Mouse (Mus musculus) left cerebral cortex, adult 2 months (tissue): ENCODE results near the gene Fau. TPM values are rescaled to one million over a fixed set of nuclear protein-coding genes. Genes with fewer than 3 reads are reported as not detected.
"Not testable (repeated sequence)": the region's sequence is repeated elsewhere in the genome, so short reads cannot be mapped to it uniquely, and the experiment has no call there.

Experiments
- DNase-seq, 2 experiments: peaks; one replicate each; pipeline ENCODE4 v3.0.0; 2021 to 2022; ENCODE audit warnings: low spot score in 2 of 2, mixed read lengths in 1 of 2; ENCODE audit errors: extremely low spot score in 1 of 2
- H3K27ac ChIP-seq: fragments of 200-600 bp; 2 replicates; pipeline ENCODE4 v1.8.1; 2022
- H3K4me3 ChIP-seq: fragments of 200-600 bp; 2 replicates; pipeline ENCODE4 v1.8.1; 2022
- CTCF ChIP-seq: fragments of 200-600 bp; IDR thresholded peaks from 2 replicates; pipeline ENCODE4 v1.8.1; 2022; ENCODE audit warnings: antibody characterized with exemption, mild to moderate bottlenecking, moderate library complexity
- intact Hi-C: fragments of 180-260 bp; cut with DNase I; formaldehyde crosslinking; loops from one replicate; pipeline ENCODE4 v1.15.1; 2025
- total RNA-seq, 2 experiments: library from RNA; stranded (reverse); gene quantifications; 2 replicates each; pipeline ENCODE4 v1.2.3; 2021

Fau gene
- total RNA-seq, 2 experiments from 2014 or later = 663 to 678 TPM

- DNase-seq = no peak
- H3K4me3 ChIP-seq = no peak overlapping the region
- no peak overlapping the region for H3K27ac ChIP-seq
- no peak for TF ChIP-seq CTCF
- intact Hi-C loops = no loop called here
Observed at GRCm38 (mm10) chr19:6028991-6029390, 28.7 kb upstream of the Fau start.

GRCm38 (mm10) chr19:6029426-6029825 is 28.2 kb upstream of the Fau start:
- TF ChIP-seq CTCF = no peak
- H3K4me3 ChIP-seq = no peak overlapping the region
- intact Hi-C loops = no loop called here
- DNase-seq = no peak
- no peak overlapping the region for H3K27ac ChIP-seq

- H3K27ac ChIP-seq = no peak overlapping the region
- DNase-seq = no peak
- TF ChIP-seq CTCF = no peak
- H3K4me3 ChIP-seq = no peak overlapping the region
- intact Hi-C loops = no loop called here
Observed at GRCm38 (mm10) chr19:6030520-6031280, 26.9 kb upstream of the Fau start.

GRCm38 (mm10) chr19:6035966-6036585 is 21.6 kb upstream of the Fau start:
- intact Hi-C loops = no loop called here
- TF ChIP-seq CTCF = no peak
- no peak for DNase-seq

GRCm38 (mm10) chr19:6037695-6038094 is 19.9 kb upstream of the Fau start:
- Histone ChIP-seq H3K4me3 (no peak overlapping the region), H3K27ac (no peak overlapping the region)
- TF ChIP-seq CTCF = no peak
- no peak for DNase-seq
- intact Hi-C loops = no loop called here

More at GRCm38 (mm10) chr19:6035966-6036585, 21.6 kb upstream of the Fau start:
- Histone ChIP-seq H3K4me3 (no peak overlapping the region), H3K27ac (no peak overlapping the region)

- TF ChIP-seq CTCF = no peak
- intact Hi-C loops = no loop called here
- no peak overlapping the region for H3K4me3 ChIP-seq
Observed at GRCm38 (mm10) chr19:6038326-6038725, 19.3 kb upstream of the Fau start.

GRCm38 (mm10) chr19:6040002-6040401 is 17.6 kb upstream of the Fau start:
- no peak for DNase-seq
- no peak overlapping the region for H3K4me3 ChIP-seq
- no peak overlapping the region for H3K27ac ChIP-seq
- intact Hi-C loops = loop anchor here (10.0 kb wide), 1 partner anchor 255 kb away; no protein-coding TSS in a partner anchor
- peak; percentile 28 for TF ChIP-seq CTCF

More at GRCm38 (mm10) chr19:6038326-6038725, 19.3 kb upstream of the Fau start:
- no peak overlapping the region for H3K27ac ChIP-seq
- DNase-seq = no peak

- intact Hi-C loops = loop anchor here (10.0 kb wide), 1 partner anchor 257 kb away; no protein-coding TSS in a partner anchor
- no peak overlapping the region for H3K27ac ChIP-seq
- no peak overlapping the region for H3K4me3 ChIP-seq
- no peak for DNase-seq
- no peak for TF ChIP-seq CTCF
Observed at GRCm38 (mm10) chr19:6042293-6042692, 15.4 kb upstream of the Fau start.

GRCm38 (mm10) chr19:6044102-6044501 is 13.5 kb upstream of the Fau start:
- peak; percentile 46 for TF ChIP-seq CTCF
- DNase-seq, H3K27ac ChIP-seq, H3K4me3 ChIP-seq: not testable (repeated sequence)
- intact Hi-C loops = loop anchor here (10.0 kb wide), 1 partner anchor 259 kb away; no protein-coding TSS in a partner anchor

GRCm38 (mm10) chr19:6045366-6046293 is 12.0 kb upstream of the Fau start:
- intact Hi-C loops = loop anchor here (1.0 to 10.0 kb wide), 4 partner anchors 32 to 261 kb away; partner anchors contain the start of genes Pola2, Snx15 and Vps51
- TF ChIP-seq CTCF = no peak; the same call in none of the 2 replicates
- no peak for DNase-seq
- H3K4me3 ChIP-seq = peak overlapping the region; percentile 64
- H3K27ac ChIP-seq = peak overlapping the region; percentile 99
